Mouse (Mus musculus) adrenal gland, postnatal 14 days (tissue): ENCODE measurements at regions not wholly inside any gene's neighbourhood (a gene's known extent, or its start where the extent isn't known, plus 50 kb on each side); places are given as distances from the start of the nearest gene placed in this dataset.

Experiments used
- DNase-seq: peaks from one replicate; pipeline ENCODE4 v3.0.0; 2021; ENCODE audit warnings: mixed read lengths

GRCm38 (mm10) chr15:59212362-59212761 lies 323.3 kb downstream of the Gm49356 start:
- no peak for DNase-seq

GRCm38 (mm10) chr15:59214096-59214495 lies 325.0 kb downstream of the Gm49356 start:
- no peak for DNase-seq

- DNase-seq = no peak
Observed at GRCm38 (mm10) chr15:59215239-59215638, 326.1 kb downstream of the Gm49356 start.

GRCm38 (mm10) chr15:59217481-59217880 lies 328.4 kb downstream of the Gm49356 start:
- DNase-seq = no peak

- no peak for DNase-seq
Observed at GRCm38 (mm10) chr15:59218916-59219315, 329.8 kb downstream of the Gm49356 start.

GRCm38 (mm10) chr15:59225637-59226036 lies 336.5 kb downstream of the Gm49356 start:
- DNase-seq = no peak

GRCm38 (mm10) chr15:59227293-59227692 lies 338.2 kb downstream of the Gm49356 start:
- no peak for DNase-seq

- DNase-seq = no peak
Observed at GRCm38 (mm10) chr15:59230536-59230935, 341.4 kb downstream of the Gm49356 start.

GRCm38 (mm10) chr15:59231703-59232102 lies 342.6 kb downstream of the Gm49356 start:
- no peak for DNase-seq

GRCm38 (mm10) chr15:59232290-59232689 lies 343.2 kb downstream of the Gm49356 start:
- DNase-seq = no peak

- no peak for DNase-seq
Observed at GRCm38 (mm10) chr15:59237446-59238161, 348.5 kb downstream of the Gm49356 start.

- DNase-seq = no peak
Observed at GRCm38 (mm10) chr15:59241752-59242151, 352.7 kb downstream of the Gm49356 start.

- peak; percentile 51 for DNase-seq
Observed at GRCm38 (mm10) chr15:59245927-59246649, 357.0 kb downstream of the Gm49356 start.

GRCm38 (mm10) chr15:59248477-59249260 lies 359.6 kb downstream of the Gm49356 start:
- DNase-seq = no peak

GRCm38 (mm10) chr15:59261380-59261779 lies 372.3 kb downstream of the Gm49356 start:
- DNase-seq = no peak

- no peak for DNase-seq
Observed at GRCm38 (mm10) chr15:59262380-59262779, 373.3 kb downstream of the Gm49356 start.

GRCm38 (mm10) chr15:59263433-59264328 lies 374.6 kb downstream of the Gm49356 start:
- peak; percentile 74 for DNase-seq
